Mouse (Mus musculus): ENCODE data around the gene Ttc1.

- TF ChIP-seq EP300 (IDR thresholded peaks at IDR 0.05) (no peak), CTCF (IDR thresholded peaks at IDR 0.05) (no peak)
Observed at GRCm38 (mm10) chr11:43728737-43729301, 19.0 kb downstream of the Ttc1 start.
